ENCODE assay signal across 8 mouse cellular contexts in the genomic region with DNA sequence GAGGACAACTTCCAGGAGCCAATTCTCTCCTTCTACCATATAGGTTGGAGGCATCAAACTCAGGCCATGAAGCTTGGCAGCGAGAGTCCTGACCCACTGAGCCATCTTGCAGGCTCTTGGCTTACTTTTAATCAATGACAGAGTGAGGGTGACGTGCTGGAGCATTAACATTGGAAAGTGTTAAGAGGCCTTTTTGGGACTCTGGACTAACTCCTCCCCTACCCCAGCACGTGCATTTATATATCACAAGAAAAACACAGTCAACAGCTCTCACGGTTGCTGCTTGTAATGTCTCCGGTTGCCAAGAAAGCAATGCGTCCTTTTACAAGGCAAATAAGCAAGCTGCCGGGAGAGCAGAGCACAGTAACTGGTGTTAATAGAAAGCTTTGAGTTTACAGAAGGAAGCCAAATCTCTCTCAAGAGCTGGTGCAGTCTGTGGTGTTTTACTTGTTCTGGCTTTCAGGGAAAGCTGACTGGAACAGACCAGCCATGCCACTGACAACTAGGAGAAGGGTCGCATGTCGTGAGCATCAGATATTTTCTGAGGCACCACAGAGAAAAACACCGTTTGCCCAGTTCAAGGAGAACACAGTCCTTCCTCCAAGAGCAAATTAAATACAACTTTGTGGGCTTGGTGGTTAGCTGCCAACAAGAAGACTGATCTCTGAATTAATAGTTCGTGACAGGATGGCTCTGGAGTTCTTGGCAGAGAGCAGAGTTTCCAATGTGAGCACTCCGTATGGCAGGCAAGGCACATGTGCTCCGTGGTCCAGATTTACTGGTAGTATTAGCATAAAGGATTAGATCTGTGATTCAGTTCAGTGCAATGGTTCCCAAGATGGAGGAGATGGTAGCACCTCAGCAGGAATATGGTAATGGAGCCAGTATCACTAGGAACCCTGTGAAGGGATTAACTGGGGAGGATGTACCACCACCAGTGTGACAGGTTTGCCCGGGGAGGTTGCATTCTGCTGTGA. TPM values are rescaled to one million over a fixed set of nuclear protein-coding genes. Genes with fewer than 3 reads are reported as not detected.
A peak's percentile ranks its signal among the peaks of the same experiment; 100 is the strongest.
DNase-seq lines count a peak whose midpoint lies in the region; ATAC-seq and TF ChIP-seq lines count a peak whose summit lies in the region.
"Had no signal": no experiment of that assay in that cellular context is flagged by ENCODE, and none has a peak within 500 bp of the region (broad histone marks: within the 10 kb centered on the region; RNA-seq: fewer than 3 reads in every experiment).

No protein-coding gene starts in this region.

- no peak overlapping the region for H3K9ac ChIP-seq in limb, embryonic 11.5 days (ENCODE audit: low read length)
- H3K9ac ChIP-seq in kidney, embryonic 15.5 days: no peak overlapping the region
- H3K9ac ChIP-seq in midbrain, postnatal 0 days (replicated peaks; ENCODE audit: low read length, poor library complexity, severe bottlenecking): no peak overlapping the region

- DNase-seq in limb, embryonic 11.5 days (ENCODE audit: low spot score): peak; percentile 24
- no peak for DNase-seq in limb, embryonic 10.5 days (ENCODE audit: low spot score)
- DNase-seq in cerebellum, postnatal 10 days: peak; percentile 82 to 88
- DNase-seq in midbrain, postnatal 0 days (ENCODE audit: low spot score): peak; percentile 90
- no peak for DNase-seq in right cerebral cortex, postnatal 14 days
- DNase-seq: gastrocnemius, postnatal 10 days had no signal

- no peak overlapping the region for H3K4me2 ChIP-seq in limb, embryonic 11.5 days (ENCODE audit: low read depth, severe bottlenecking)
- 0 out of 2 replicates have a peak overlapping the region, but pooled peaks have one; percentile 12 for H3K4me2 ChIP-seq in kidney, embryonic 15.5 days
- H3K4me2 ChIP-seq in midbrain, postnatal 0 days (ENCODE audit: low read depth, low read length, poor library complexity, severe bottlenecking): peak overlapping the region; percentile 12

- no peaks in the 10 kb centered on the region for H3K9me3 ChIP-seq in limb, embryonic 11.5 days (ENCODE audit: control insufficient read depth, low read length)
- no peaks in the 10 kb centered on the region for H3K9me3 ChIP-seq in limb, embryonic 10.5 days (replicated peaks)
- no peaks in the 10 kb centered on the region for H3K9me3 ChIP-seq in kidney, embryonic 15.5 days (replicated peaks)
- no peaks in the 10 kb centered on the region for H3K9me3 ChIP-seq in midbrain, postnatal 0 days (ENCODE audit: low read length)

- no peak overlapping the region for H3K27ac ChIP-seq in limb, embryonic 11.5 days (replicated peaks; ENCODE audit: low read depth, low read length)
- H3K27ac ChIP-seq in limb, embryonic 10.5 days: no peak overlapping the region
- H3K27ac ChIP-seq in kidney, embryonic 15.5 days: no peak overlapping the region
- peak overlapping the region; percentile 26; the same call in 1 of the 2 replicates for H3K27ac ChIP-seq in midbrain, postnatal 0 days (ENCODE audit: low read depth, low read length)

- H3K27me3 ChIP-seq in limb, embryonic 11.5 days (ENCODE audit: control insufficient read depth, insufficient read depth, low read length): no peaks in the 10 kb centered on the region
- no peaks in the 10 kb centered on the region for H3K27me3 ChIP-seq in limb, embryonic 10.5 days (ENCODE audit: low read depth, poor library complexity, severe bottlenecking)
- no peaks in the 10 kb centered on the region for H3K27me3 ChIP-seq in kidney, embryonic 15.5 days
- H3K27me3 ChIP-seq in midbrain, postnatal 0 days (ENCODE audit: insufficient read depth, low read length): no peaks in the 10 kb centered on the region

- TF ChIP-seq CTCF in midbrain, postnatal 0 days (IDR thresholded peaks at IDR 0.05): no peak

- no peaks in the 10 kb centered on the region for H3K36me3 ChIP-seq in limb, embryonic 11.5 days (ENCODE audit: control insufficient read depth, insufficient read depth, low read length)
- H3K36me3 ChIP-seq in limb, embryonic 10.5 days: no peaks in the 10 kb centered on the region
- H3K36me3 ChIP-seq in kidney, embryonic 15.5 days: no peaks in the 10 kb centered on the region
- H3K36me3 ChIP-seq in midbrain, postnatal 0 days (ENCODE audit: insufficient read depth, low read length): no peaks in the 10 kb centered on the region

- H3K4me3 ChIP-seq in limb, embryonic 11.5 days (ENCODE audit: low read depth, low read length): no peak overlapping the region
- H3K4me3 ChIP-seq in limb, embryonic 10.5 days: no peak overlapping the region
- no peak overlapping the region for H3K4me3 ChIP-seq in kidney, embryonic 15.5 days (replicated peaks)
- H3K4me3 ChIP-seq in midbrain, postnatal 0 days (ENCODE audit: low read depth, low read length): no peak overlapping the region

- H3K4me1 ChIP-seq in limb, embryonic 11.5 days (ENCODE audit: control insufficient read depth, insufficient read depth, low read length): peaks cover 2% of the 10 kb centered on the region; the same call in 1 of the 2 replicates
- peaks cover 19% of the 10 kb centered on the region for H3K4me1 ChIP-seq in limb, embryonic 10.5 days
- 0 out of 2 replicates have a peak, but pooled peaks cover 11% of the 10 kb centered on the region for H3K4me1 ChIP-seq in kidney, embryonic 15.5 days
- no peaks in the 10 kb centered on the region for H3K4me1 ChIP-seq in midbrain, postnatal 0 days (ENCODE audit: insufficient read depth, low read length)

- WGBS in limb, embryonic 11.5 days: 24% methylated on average over 14 of the region's 14 CpGs
- 36% methylated on average over 14 of the region's 14 CpGs for WGBS in limb, embryonic 10.5 days
- 25% methylated on average over 14 of the region's 14 CpGs for WGBS in kidney, embryonic 15.5 days
- 27% methylated on average over 14 of the region's 14 CpGs for WGBS in midbrain, postnatal 0 days

- no peak for ATAC-seq in limb, embryonic 11.5 days (ENCODE audit: insufficient number of reproducible peaks, low FRiP score, low TSS enrichment, low read depth)
- ATAC-seq in kidney, embryonic 15.5 days (replicated peaks; ENCODE audit: low FRiP score): no peak; the same call in 1 of the 2 replicates
- peak; percentile 54; the same call in 1 of the 2 replicates for ATAC-seq in midbrain, postnatal 0 days (ENCODE audit: low FRiP score)
- no peak for ATAC-seq in megakaryocyte progenitor cell, adult 5-6 weeks (replicated peaks; ENCODE audit: poor library complexity)

RNA-seq across cellular contexts. Expression of a gene that starts 36.5 kb away (rescaled TPM):
- 8.9 and 10.6 TPM in 2 replicates for polyA plus RNA-seq in limb, embryonic 11.5 days (2014; fragmentation: Nextera tagmentation; extraction: Ambion mirVana)
- polyA plus RNA-seq in limb, embryonic 10.5 days (2016; fragmentation: Nextera tagmentation; extraction: Ambion mirVana): 5.4 and 7.3 TPM in 2 replicates
- polyA plus RNA-seq in kidney, embryonic 15.5 days (2015; fragmentation: Nextera tagmentation; extraction: Ambion mirVana): 7.1 and 8.2 TPM in 2 replicates
- 11.5 and 22.3 TPM in 2 replicates for total RNA-seq in midbrain, postnatal 0 days (2014; rRNA removed)
- 5.6 and 6.5 TPM in 2 replicates for polyA plus RNA-seq in midbrain, postnatal 0 days (2015; fragmentation: Nextera tagmentation; extraction: Ambion mirVana)
- total RNA-seq in megakaryocyte progenitor cell, adult 5-6 weeks (2015): 9.0 and 10.3 TPM in 2 replicates
- 4.7 and 6.6 TPM in 2 replicates for total RNA-seq in megakaryocyte progenitor cell, adult 5-6 weeks (2017)

Comparison
In these comparisons a context has a peak if more than half of its experiments do, and no peak if none do; other contexts are left out.
1. DNase-seq: peak in limb, embryonic 11.5 days (single experiment), cerebellum, postnatal 10 days (2 of 2) and midbrain, postnatal 0 days (single experiment); none in limb, embryonic 10.5 days (single experiment) and right cerebral cortex, postnatal 14 days (single experiment).